Mouse (Mus musculus) forebrain, embryonic 15.5 days (tissue): ENCODE data around the gene Tbc1d4. TPM values are rescaled to one million over a fixed set of nuclear protein-coding genes. Genes with fewer than 3 reads are reported as not detected.
A peak's percentile ranks its signal among the peaks of the same experiment; 100 is the strongest.

Source experiments
- ATAC-seq: fragments of 200-750 bp; cut with Nextera tagmentation; replicated peaks from 2 replicates; pipeline ENCODE4 v1.8.0; 2017; ENCODE audit warnings: mild to moderate bottlenecking, moderate TSS enrichment, moderate library complexity
- H3K27ac ChIP-seq: fragments of 300-500 bp; sonication (generic); replicated peaks from 2 replicates; pipeline ENCODE4 v1.5.1; 2015; ENCODE audit warnings: mild to moderate bottlenecking, inconsistent platforms
- H3K27me3 ChIP-seq: fragments of 300-500 bp; sonication (generic); 2 replicates; pipeline ENCODE4 v1.6.1; 2015; ENCODE audit warnings: inconsistent platforms
- H3K36me3 ChIP-seq: fragments of 300-500 bp; sonication (generic); 2 replicates; pipeline ENCODE4 v1.6.1; 2015; ENCODE audit warnings: mild to moderate bottlenecking, inconsistent platforms
- H3K4me1 ChIP-seq: fragments of 300-500 bp; sonication (generic); 2 replicates; pipeline ENCODE4 v1.6.1; 2015; ENCODE audit warnings: inconsistent platforms
- H3K4me2 ChIP-seq: fragments of 300-500 bp; sonication (generic); replicated peaks from 2 replicates; pipeline ENCODE4 v1.6.1; 2015; ENCODE audit warnings: mild to moderate bottlenecking, inconsistent platforms
- H3K4me3 ChIP-seq: fragments of 300-500 bp; sonication (generic); 2 replicates; pipeline ENCODE4 v1.5.1; 2015; ENCODE audit warnings: mild to moderate bottlenecking, inconsistent platforms
- H3K9ac ChIP-seq: fragments of 300-500 bp; sonication (generic); replicated peaks from 2 replicates; pipeline ENCODE4 v1.6.1; 2015; ENCODE audit warnings: mild to moderate bottlenecking, inconsistent platforms
- H3K9me3 ChIP-seq: fragments of 300-500 bp; sonication (generic); 2 replicates; pipeline ENCODE4 v1.6.1; 2016; ENCODE audit warnings: inconsistent platforms
- WGBS: fragments of 180-500 bp; shearing (Covaris S2); methylation state at CpG from one replicate; pipeline ENCODE4 v1.1.7; 2015; ENCODE audit warnings: mixed read lengths; 5-methylcytosine and 5-hydroxymethylcytosine counted together
- polyA plus RNA-seq: library from polyadenylated mRNA; unstranded; fragments of >200 nt; fragmentation: Nextera tagmentation; extraction: Ambion mirVana; gene quantifications from 2 replicates; pipeline ENCODE4 v1.2.1, GENCODE M21; 2015

The Tbc1d4 gene
- 9.1 and 9.2 TPM in 2 replicates for polyA plus RNA-seq

DNA sequence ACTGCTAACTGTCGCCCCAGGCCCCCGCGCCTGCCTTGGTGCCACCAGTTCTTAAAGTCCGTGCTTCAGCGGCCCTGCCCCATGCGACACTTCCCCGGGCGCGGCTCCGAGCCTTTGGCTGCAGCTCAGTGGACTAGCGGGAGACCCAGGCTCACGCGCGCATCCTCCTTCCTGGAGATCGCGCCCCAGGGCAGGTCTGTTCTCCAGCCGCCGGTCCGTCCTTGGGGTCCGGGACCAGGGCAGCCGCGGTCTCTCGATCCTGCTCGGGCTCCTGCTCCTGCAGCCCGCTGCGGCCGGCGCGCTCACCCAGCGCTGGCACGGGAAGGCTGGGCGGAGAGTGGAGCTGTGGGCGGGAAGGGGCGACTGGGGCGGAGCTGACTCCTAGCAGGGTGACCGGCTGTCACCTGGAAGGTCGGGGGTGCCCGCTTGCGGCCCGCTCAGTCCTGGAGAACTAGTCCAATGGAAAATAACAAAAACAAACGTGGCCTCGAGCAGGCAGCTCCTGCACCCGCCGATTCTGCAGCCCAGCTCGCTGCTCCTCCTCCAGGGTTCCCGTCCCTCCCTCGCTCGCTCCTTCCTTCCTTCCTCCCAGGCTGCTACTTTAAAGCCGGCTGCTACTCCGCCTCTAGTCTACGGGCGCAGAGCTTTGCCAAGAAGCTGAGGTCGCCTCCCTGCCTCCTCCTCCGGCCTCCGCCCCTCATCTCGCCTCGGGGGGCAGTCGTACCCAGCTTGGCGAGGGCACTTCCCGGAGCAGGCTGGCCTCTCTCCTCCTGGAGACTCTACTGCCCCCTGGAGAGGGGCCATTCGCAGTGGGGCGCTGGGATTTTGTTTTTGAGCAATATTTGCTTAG is at the start of gene Tbc1d4:
Tbc1d4 (minus strand) TSS at position 673 of the 850 bp plus-strand sequence.
- peak within 1 kb of the TSS; percentile 65 for H3K9ac ChIP-seq
- WGBS = under 1% methylated on average over 62 of the region's 62 CpGs
- H3K27me3 ChIP-seq = no peaks in the 10 kb centered on the region
- H3K27ac ChIP-seq = peak within 1 kb of the TSS; percentile 54
- peak within 1 kb of the TSS; percentile 97 for H3K4me2 ChIP-seq
- no peaks in the 10 kb centered on the region for H3K9me3 ChIP-seq
- H3K36me3 ChIP-seq = no peaks in the 10 kb centered on the region
- H3K4me1 ChIP-seq = peaks cover 6% of the 10 kb centered on the region
- peak; percentile 85 for ATAC-seq
- H3K4me3 ChIP-seq = peak within 1 kb of the TSS; percentile 67

DNA sequence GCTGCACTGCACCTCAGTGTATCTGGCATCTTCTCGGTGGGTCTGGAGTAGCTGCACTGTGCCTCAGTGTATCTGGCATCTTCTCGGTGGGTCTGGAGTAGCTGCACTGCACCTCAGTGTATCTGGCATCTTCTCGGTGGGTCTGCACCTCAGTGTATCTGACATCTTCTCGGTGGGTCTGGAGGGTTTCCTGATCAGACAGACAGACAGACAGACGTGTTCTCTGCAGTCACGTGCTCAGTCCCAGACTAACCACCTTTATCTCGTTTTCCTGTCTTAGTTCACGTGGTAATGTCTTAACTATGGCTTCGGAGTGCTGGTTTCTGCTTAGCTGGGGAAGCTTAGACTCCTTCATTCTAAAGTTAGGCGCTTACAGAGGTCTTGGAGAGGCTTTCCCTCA is 47.3 kb upstream of the Tbc1d4 start:
- no peak overlapping the region for H3K9ac ChIP-seq
- H3K4me1 ChIP-seq = peaks cover 20% of the 10 kb centered on the region
- H3K36me3 ChIP-seq = 0 out of 2 replicates have a peak, but pooled peaks cover 7% of the 10 kb centered on the region
- no peak overlapping the region for H3K4me2 ChIP-seq
- 87% methylated on average over 10 of the region's 10 CpGs for WGBS
- H3K27me3 ChIP-seq = no peaks in the 10 kb centered on the region
- H3K27ac ChIP-seq = no peak overlapping the region
- H3K4me3 ChIP-seq = no peak overlapping the region
- no peaks in the 10 kb centered on the region for H3K9me3 ChIP-seq
- ATAC-seq = no peak

DNA sequence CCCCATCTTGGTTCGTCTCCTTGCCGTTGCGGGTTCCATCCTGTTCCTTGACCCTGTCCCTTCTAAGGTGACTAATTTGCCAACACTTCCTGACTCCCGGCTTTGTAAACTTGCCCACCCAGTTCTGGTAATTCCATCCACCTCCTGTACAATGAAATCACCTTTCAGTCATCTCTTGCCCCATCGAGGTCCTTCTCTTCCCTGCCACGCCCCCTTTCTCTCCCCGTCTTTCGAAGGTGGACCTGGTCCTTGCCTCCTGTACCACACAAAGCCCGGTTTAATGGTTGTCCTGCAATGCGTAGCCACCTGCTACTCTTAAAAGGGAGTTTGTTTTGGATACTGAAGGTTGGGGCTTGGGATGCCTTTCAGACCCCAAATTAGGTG is 45.5 kb upstream of the Tbc1d4 start:
- under 1% methylated on average over 10 of the region's 10 CpGs for WGBS
- peak; percentile 25; the same call in 1 of the 2 replicates for ATAC-seq
- 0 out of 2 replicates have a peak overlapping the region, but pooled peaks have one; percentile 76 for H3K27ac ChIP-seq

DNA sequence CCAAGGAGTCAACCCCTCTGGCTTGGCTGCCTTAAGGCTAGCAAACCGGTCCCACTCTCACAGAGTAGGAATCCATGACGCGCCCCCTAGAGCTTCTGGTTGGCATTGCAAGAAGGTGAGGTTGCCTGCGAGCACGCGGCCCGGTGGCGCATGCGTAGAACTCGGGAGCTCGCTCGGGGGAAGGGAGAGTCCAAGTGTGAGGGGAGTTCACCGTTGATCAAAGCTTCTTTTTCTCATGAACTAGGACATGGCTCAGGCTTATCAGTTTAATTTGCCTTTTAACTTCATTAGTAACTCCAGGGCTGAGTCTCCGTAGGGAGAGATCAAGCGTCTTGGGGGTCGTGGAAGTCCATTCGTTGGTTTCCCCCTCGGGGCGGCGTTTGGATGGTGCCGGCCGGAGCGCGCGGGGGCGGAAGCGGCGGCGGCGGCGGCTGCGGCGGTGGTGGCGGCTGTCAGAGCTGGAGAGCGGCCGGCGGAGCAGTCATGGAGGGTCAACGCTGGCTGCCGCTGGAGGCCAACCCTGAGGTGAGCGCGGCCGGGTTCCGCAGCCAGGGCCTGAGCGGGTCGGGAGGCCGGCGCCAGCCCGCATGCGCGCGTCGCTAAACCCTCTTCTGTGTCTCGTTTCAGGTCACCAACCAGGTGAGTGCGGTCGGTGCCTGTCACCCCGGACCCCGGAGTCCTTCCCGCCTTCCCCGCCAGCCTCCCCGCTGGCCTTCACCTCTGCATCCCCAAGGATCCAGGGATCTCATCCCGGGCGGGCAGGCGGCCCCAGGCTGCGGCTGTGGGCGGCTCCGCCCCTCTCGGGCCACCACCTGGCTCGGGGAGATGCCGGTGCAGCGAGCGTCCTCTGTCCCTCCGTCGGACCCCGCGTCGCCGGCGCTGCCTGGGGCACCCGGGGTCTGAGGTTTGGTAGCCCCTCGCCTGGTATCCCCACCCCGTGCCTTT is 44.9 kb upstream of the Tbc1d4 start, which contains the start of gene Uchl3:
Uchl3 (plus strand) TSS at position 387 of the 945 bp plus-strand sequence.
- H3K9me3 ChIP-seq = no peaks in the 10 kb centered on the region
- H3K27ac ChIP-seq = peak within 1 kb of the TSS; percentile 76
- peak within 1 kb of the TSS; percentile 72 for H3K4me2 ChIP-seq
- H3K9ac ChIP-seq = peak within 1 kb of the TSS; percentile 96
- peaks cover 20% of the 10 kb centered on the region for H3K4me1 ChIP-seq
- no peaks in the 10 kb centered on the region for H3K27me3 ChIP-seq
- H3K4me3 ChIP-seq = peak within 1 kb of the TSS; percentile 96
- WGBS = under 1% methylated on average over 74 of the region's 81 CpGs
- peak; percentile 89 for ATAC-seq
- H3K36me3 ChIP-seq = no peaks in the 10 kb centered on the region

More for the DNA sequence above, 45.5 kb upstream of the Tbc1d4 start:
- H3K4me1 ChIP-seq = peaks cover 20% of the 10 kb centered on the region
- H3K27me3 ChIP-seq = no peaks in the 10 kb centered on the region
- peak overlapping the region; percentile 96 for H3K4me3 ChIP-seq
- H3K36me3 ChIP-seq = 0 out of 2 replicates have a peak, but pooled peaks cover 2% of the 10 kb centered on the region
- H3K9ac ChIP-seq = peak overlapping the region; percentile 96
- H3K4me2 ChIP-seq = peak overlapping the region; percentile 72
- H3K9me3 ChIP-seq = no peaks in the 10 kb centered on the region

DNA sequence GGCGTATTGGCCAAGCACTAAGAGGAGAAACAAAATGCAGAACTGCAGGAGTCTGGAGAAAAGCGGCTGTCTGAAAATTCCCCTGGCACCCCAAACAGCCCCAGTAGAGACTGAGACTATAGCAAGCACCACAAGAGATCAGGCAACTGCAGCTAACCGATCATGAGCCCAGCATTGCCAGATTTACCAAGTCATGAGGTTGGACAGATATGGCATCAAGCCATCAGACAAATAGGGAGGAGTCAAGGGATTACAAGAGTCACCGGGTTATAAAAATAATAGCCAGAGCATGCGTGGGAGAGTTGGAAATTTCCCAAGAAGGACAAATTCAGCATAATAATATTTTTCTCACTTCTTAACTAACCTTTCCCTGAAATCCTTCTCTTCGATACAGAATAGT is 43.6 kb upstream of the Tbc1d4 start:
- Histone ChIP-seq H3K4me2 (no peak overlapping the region), H3K9me3 (no peaks in the 10 kb centered on the region)
- 86% methylated on average over 6 of the region's 6 CpGs for WGBS

DNA sequence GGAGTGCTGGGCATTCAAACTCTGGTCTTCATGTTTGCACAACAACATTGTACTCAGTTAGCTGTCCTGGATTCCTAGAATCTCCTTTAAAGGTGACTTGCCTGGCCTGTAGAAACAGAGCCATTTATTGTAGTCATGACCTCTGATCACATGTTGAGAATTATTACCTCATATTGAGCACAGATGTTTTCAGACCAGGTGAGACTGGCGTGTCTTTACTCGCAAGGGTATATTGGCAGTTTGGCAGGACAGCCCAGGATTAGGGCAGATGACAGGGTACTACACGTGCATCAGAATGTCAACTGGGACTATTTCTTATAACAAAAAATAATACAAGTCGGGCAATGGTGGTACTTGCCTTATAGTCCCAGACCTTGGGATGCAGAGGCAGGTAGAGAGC is 41.6 kb upstream of the Tbc1d4 start:
- no peaks in the 10 kb centered on the region for H3K36me3 ChIP-seq
- no peak overlapping the region for H3K27ac ChIP-seq
- H3K4me1 ChIP-seq = peaks cover 17% of the 10 kb centered on the region
- no peaks in the 10 kb centered on the region for H3K9me3 ChIP-seq
- no peak overlapping the region for H3K9ac ChIP-seq
- H3K4me3 ChIP-seq = no peak overlapping the region
- 88% methylated on average over 4 of the region's 4 CpGs for WGBS
- no peak overlapping the region for H3K4me2 ChIP-seq
- H3K27me3 ChIP-seq = no peaks in the 10 kb centered on the region
- no peak for ATAC-seq

More for the DNA sequence above, 43.6 kb upstream of the Tbc1d4 start:
- ATAC-seq = no peak
- Histone ChIP-seq H3K9ac (no peak overlapping the region), H3K27ac (no peak overlapping the region), H3K36me3 (no peaks in the 10 kb centered on the region), H3K4me3 (no peak overlapping the region), H3K4me1 (peaks cover 20% of the 10 kb centered on the region), H3K27me3 (no peaks in the 10 kb centered on the region)

DNA sequence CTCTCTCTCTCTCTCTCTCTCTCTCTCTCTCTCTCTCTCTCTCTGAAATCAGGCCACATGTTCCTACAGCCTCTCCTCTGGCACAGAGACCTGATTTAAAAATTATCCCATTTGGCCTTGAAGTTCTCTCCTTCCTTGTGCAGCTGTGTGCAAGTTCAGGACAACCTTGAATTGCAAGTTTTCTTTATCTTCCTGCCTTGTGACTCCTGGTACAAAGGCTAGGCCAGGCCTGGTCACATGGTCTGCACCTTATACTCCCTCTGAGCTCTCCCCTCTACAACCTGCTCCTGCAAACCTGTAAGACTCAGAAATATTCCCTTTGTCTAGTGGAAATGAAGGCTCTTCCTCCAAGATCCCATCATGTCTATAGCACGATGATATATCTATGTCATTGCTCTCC is 36.0 kb upstream of the Tbc1d4 start:
- H3K4me3 ChIP-seq = no peak overlapping the region
- H3K4me1 ChIP-seq = no peaks in the 10 kb centered on the region
- no peaks in the 10 kb centered on the region for H3K36me3 ChIP-seq
- H3K27me3 ChIP-seq = no peaks in the 10 kb centered on the region
- no peak for ATAC-seq
- WGBS = 93% methylated on average over 1 of the region's 1 CpGs
- H3K9ac ChIP-seq = no peak overlapping the region
- H3K9me3 ChIP-seq = no peaks in the 10 kb centered on the region
- no peak overlapping the region for H3K27ac ChIP-seq
- H3K4me2 ChIP-seq = no peak overlapping the region

DNA sequence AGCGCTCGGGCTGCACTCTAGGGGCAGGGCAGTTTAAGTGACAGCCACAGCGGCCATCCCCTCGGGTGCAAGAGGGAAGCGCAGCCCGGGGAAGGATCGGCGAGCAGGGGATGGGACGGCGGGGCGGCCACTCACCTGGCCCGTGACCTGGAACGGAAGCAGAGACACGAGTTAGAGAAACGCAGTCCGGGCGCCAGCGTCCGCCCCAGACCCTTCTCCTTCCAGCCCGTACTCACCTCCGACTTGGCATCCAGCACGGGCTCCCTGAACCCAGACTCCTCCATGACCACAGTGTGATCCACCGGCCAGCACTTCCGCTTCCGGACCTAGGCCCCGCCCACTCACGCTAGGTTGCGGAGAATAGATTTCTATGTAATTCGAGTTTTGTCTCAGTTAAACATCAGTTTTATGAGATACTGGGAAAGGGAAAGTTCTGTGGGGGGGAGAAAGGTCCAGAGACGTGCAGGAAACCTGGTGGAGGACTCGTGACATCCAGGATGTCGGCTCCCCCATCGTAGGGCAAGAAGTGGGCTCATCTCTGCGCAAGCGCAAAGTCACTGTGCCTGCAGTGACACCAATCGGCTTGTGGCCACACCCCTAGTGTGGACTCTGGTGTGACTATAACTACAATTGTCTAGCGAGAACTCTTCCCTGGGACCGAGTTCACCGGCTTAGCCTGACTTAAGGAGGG is 31.3 kb upstream of the Tbc1d4 start, which contains the start of gene Commd6:
Commd6 (minus strand) TSS at position 534 of the 691 bp plus-strand sequence.
- Histone ChIP-seq H3K9ac (peak within 1 kb of the TSS; percentile 88), H3K4me2 (peak within 1 kb of the TSS; percentile 64), H3K27ac (peak within 1 kb of the TSS; percentile 91), H3K4me3 (peak within 1 kb of the TSS; percentile 96), H3K36me3 (peaks cover 5% of the 10 kb centered on the region; the same call in 1 of the 2 replicates), H3K4me1 (peaks cover 9% of the 10 kb centered on the region), H3K9me3 (no peaks in the 10 kb centered on the region), H3K27me3 (no peaks in the 10 kb centered on the region)
- peak; percentile 99 for ATAC-seq
- under 1% methylated on average over 39 of the region's 39 CpGs for WGBS

DNA sequence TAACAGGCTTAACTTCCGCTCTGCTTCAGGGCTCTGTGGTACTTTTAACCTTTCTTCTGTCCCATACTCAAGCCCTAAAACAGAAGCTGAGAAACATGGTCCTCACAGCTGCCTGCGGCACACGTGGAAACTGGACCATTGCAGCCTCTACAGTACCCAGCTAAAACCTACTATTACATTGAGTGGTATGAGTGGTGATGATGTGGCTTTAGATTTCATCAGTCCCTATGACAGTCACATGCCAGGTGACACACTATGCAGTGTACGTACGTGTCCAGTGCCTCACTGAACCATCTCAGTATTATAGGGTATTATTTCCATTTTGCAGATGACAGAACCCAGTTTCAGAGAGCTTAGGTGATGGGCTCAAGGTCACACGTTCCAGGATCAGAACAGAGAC is 28.4 kb upstream of the Tbc1d4 start:
- Histone ChIP-seq H3K4me3 (no peak overlapping the region), H3K36me3 (peaks cover 23% of the 10 kb centered on the region), H3K9me3 (no peaks in the 10 kb centered on the region), H3K27me3 (no peaks in the 10 kb centered on the region), H3K9ac (no peak overlapping the region), H3K4me1 (peaks cover 9% of the 10 kb centered on the region), H3K4me2 (no peak overlapping the region), H3K27ac (no peak overlapping the region)
- 90% methylated on average over 6 of the region's 6 CpGs for WGBS
- ATAC-seq = no peak

DNA sequence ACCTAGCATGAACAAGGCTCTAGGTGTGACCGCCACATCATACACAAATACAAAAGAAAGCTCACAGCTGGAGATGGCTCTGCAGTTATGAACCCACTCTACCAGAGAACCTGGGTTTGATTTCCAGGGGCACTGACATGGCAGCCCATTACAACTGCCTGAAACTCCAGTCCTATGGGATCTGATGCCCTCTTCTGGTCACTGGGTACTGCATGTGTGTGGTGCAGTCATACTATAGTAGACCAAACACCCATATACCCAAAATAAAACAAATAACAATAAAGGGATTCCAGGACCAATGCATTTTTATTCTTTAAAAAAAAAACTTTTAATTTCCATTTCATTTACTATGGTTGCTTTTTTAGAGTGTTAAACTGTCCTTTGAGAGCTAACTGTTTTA is 26.8 kb upstream of the Tbc1d4 start:
- 97% methylated on average over 1 of the region's 1 CpGs for whole genome bisulfite sequencing
- ATAC-seq = no peak
- Histone ChIP-seq H3K27ac (no peak overlapping the region), H3K9ac (no peak overlapping the region), H3K4me2 (no peak overlapping the region), H3K4me3 (no peak overlapping the region), H3K9me3 (no peaks in the 10 kb centered on the region), H3K27me3 (no peaks in the 10 kb centered on the region), H3K4me1 (peaks cover 9% of the 10 kb centered on the region), H3K36me3 (peaks cover 24% of the 10 kb centered on the region)

DNA sequence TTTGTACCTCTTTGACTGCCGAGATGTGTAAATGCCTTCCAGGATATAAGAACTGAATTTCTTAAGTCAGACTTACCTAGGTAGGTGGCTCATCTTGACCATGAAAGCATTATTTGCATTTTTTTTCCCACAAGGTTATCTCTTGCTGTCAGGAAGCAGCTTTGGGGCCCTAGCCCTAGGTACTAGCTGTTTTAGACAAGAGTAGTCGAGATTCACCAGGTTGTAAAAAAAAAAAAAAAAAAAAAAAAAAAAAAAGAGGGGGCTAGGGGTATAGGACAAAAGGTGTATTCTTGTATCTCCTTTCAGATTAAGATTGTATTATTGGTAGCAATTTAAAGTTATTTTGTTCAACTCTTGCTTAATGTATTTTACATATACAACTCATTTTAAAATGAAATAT is 21.6 kb upstream of the Tbc1d4 start:
- no peak for ATAC-seq
- Histone ChIP-seq H3K27ac (no peak overlapping the region), H3K9me3 (no peaks in the 10 kb centered on the region), H3K9ac (no peak overlapping the region), H3K4me3 (no peak overlapping the region), H3K36me3 (peaks cover 21% of the 10 kb centered on the region), H3K27me3 (no peaks in the 10 kb centered on the region), H3K4me2 (no peak overlapping the region), H3K4me1 (no peaks in the 10 kb centered on the region)
- 88% methylated on average over 2 of the region's 2 CpGs for WGBS
